Mouse (Mus musculus) frontal cortex, postnatal 14 days (tissue): ENCODE measurements at regions not wholly inside any gene's neighbourhood (a gene's known extent, or its start where the extent isn't known, plus 50 kb on each side); places are given as distances from the start of the nearest gene placed in this dataset.

Experiments used
- DNase-seq, 2 experiments: peaks; one replicate each; pipeline ENCODE4 v3.0.0; 2022; ENCODE audit warnings: low spot score in 2 of 2

GRCm38 (mm10) chr14:25123541-25124337 is 335.2 kb upstream of the Zmiz1 start:
- DNase-seq: no peak

- no peak for DNase-seq
These were observed 332.4 kb upstream of the Zmiz1 start for GRCm38 (mm10) chr14:25126544-25126943.

DNA sequence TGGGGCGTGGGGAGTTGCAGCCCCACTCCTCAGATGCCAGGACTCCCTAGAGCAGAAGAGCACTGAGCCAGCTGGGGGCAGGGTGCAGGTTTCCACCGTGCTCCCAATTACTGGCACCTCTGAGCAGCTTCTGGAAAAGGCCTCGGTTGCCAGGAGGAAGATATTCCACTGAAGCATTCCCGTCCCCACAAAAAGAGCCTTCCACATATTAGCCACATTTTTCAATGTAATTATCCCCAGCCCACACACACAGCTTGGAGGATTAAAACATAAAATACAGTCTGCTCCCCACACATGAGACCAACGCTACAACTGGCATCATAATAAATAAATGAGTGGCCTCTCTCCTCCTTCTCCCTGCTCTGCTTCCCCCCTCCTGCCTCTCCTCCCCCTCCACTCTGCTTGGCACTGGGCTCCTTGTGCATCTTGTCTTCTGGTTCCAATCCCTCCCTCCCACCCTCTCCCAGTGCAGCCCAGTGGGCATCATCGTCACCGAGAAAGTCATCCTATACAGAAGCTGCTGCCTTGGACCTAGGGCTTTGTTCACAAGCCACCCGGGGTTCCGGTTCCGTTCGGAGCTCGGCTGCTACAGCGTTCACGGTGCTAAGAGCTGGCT is 331.3 kb upstream of the Zmiz1 start:
- DNase-seq: no peak

- DNase-seq: no peak
These were observed 330.8 kb upstream of the Zmiz1 start for GRCm38 (mm10) chr14:25128160-25128547.

GRCm38 (mm10) chr14:25135371-25135770 is 323.6 kb upstream of the Zmiz1 start:
- no peak for DNase-seq

- no peak for DNase-seq
These were observed 321.7 kb upstream of the Zmiz1 start for GRCm38 (mm10) chr14:25137312-25137711.

GRCm38 (mm10) chr14:25138485-25138884 is 320.5 kb upstream of the Zmiz1 start:
- no peak for DNase-seq

DNA sequence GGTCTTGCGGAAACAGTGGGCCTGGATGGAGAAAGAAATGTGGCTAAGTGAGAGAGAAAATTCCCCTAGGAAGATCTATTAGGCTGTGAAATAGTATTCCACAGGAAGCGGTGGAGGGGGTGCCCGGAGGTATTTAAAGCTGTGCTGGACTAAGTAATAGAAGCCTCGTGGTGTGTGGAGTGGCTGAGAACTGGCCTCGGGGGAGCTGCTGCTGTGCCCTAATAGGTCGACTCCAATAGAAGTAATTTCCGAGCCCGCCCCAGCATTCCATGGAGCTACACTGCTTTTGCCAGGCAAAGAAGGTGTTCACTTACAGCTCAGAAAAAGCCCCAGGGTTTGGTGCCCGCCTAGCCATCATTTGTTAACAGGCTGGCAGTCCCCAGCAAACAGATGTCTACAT is 317.1 kb upstream of the Zmiz1 start:
- DNase-seq: no peak

GRCm38 (mm10) chr14:25143051-25143450 is 315.9 kb upstream of the Zmiz1 start:
- no peak for DNase-seq

DNA sequence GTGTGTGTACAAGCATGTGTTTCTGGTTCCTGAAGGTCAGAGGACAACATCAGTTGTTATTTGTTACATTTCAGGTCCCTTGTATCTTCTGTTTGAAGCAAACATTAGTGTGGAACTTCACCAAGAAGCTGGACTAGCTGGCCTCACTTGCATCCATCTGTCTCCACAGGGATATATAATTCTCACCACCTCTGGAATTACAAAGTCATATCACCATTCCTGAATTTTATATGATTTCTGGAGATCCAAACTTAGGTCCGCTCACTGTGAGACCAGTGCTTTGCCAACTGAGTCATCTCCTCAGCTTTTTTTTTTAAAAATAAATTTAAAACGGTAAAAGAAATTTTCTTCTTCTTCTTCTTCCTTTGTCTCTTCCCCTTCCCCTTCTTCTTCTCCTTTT is 311.3 kb upstream of the Zmiz1 start:
- DNase-seq: no peak

- DNase-seq: no peak
These were observed 308.0 kb upstream of the Zmiz1 start for GRCm38 (mm10) chr14:25150968-25151367.

GRCm38 (mm10) chr14:25151485-25151884 is 307.5 kb upstream of the Zmiz1 start:
- no peak for DNase-seq

GRCm38 (mm10) chr14:25153573-25153972 is 305.4 kb upstream of the Zmiz1 start:
- DNase-seq: no peak

GRCm38 (mm10) chr14:25154180-25154579 is 304.8 kb upstream of the Zmiz1 start:
- DNase-seq: no peak

DNA sequence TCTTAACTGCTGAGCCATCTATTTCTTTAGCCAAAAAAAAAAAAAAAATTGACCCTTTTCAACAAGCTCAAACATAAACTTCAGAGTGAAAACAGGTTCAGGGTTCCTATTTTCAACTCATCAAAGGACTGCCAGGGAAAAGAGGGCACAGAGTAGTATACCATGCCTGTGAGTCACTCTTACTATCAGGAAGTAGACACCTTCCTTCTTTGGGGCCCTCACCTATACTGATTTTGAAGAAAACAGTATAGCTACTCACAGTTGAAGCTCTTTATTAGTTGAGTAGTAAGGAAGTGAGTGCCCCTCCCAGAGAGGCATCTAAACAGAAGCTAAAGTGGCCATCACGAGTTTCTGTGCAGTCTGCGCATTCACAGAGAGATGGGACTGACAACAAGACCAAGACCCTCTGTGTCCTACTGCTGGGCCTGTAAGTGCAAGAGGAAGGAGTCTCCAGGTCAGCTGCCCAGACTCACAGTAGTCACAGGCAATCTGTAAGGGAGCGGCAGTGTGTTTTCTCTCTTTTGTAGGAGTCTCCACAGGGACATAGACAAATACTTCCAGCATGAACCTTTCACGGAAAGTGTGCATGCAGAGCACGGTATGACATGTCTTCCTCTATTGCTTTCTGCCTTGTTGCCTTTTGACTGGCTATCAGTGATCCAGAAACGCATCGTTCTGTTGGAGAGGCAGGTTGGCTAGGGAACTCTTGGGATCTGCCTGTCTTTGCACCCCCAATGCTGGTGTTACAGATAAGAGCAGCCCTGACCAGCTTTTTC is 303.8 kb upstream of the Zmiz1 start:
- no peak for DNase-seq

DNA sequence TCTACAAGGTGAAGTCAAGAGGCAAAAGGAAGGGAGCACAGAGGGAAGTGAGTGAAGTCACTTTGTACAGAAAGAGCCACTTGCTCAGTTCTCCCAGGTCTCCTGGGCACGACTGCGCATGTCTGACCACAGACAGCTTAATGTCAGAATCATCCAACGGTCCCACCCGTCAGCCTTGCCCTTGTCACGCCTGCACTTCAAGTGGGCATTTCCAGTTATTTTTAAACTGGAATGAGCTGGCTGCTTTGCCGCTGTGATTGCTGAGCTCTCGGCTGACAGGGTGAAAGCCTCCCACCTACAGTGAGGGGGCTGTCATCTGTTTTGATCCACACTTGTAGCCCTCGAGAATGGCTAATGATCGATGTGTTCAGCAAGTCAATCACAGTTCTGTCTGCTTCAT is 302.8 kb upstream of the Zmiz1 start:
- no peak for DNase-seq

GRCm38 (mm10) chr14:25161684-25162321 is 297.2 kb upstream of the Zmiz1 start:
- no peak for DNase-seq

DNA sequence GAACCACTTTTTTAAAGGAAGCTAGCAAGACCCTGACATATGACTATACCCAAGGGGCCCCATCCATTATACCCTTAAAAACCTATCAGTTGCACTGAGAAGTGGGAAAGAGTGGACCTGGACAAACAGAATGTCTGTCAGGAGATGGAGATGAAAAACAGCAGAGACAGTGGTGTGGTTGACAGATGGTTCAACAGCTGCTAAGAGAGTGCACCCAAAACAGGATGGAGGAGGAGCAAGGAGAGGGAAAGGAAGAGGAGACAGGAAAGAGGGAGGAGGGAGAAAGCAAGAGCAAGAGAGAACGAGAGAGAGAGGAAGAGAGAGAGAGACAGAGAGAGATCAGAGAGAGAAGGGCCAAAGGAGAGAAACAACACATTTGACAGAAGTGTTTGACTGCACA is 292.8 kb upstream of the Zmiz1 start:
- no peak for DNase-seq

- no peak for DNase-seq
These were observed 291.4 kb upstream of the Zmiz1 start for GRCm38 (mm10) chr14:25167604-25168003.

GRCm38 (mm10) chr14:25168310-25168709 is 290.7 kb upstream of the Zmiz1 start:
- DNase-seq: no peak

DNA sequence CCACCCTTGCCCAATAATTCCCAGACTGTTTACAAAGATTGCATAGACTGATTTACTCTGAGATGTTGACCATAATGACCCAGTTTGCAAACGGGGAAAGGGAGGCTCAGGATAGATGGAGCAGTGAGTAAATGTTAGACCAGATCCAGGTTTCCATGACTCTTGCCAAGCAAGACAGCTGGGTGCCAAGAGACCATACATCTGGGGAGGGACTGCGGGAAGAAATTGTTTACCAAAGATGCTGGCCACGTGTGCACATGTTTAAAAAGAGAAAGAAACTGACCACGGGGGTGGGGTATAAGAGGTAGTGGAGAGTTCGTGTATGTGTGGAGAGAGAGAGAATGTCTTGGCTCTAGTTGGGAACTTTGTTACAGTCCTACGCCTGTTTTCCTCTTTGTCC is 285.7 kb upstream of the Zmiz1 start:
- DNase-seq: no peak

DNA sequence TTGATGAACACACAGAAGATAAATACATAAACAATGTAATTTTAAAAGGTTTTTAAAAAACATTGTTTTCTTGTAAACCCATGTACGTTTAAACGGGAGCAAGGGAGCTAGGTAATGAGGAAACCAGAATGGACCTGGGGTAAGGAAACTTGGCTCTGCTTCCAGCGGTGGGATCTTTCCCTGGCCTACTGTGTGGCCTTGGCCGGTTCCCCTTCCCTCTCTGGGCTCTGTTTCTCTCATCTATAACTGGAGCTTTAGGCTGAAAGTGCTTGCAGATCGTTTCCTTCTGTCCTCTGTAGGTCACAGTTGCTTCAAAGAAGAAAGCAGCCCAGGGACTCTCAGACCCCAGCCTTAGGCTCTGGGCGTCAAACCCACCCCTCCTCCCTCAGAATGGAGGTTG is 285.1 kb upstream of the Zmiz1 start:
- DNase-seq: no peak
